Mouse (Mus musculus) hindbrain, embryonic 11.5 days (tissue): ENCODE data around the gene Rnf113a2. TPM values are rescaled to one million over a fixed set of nuclear protein-coding genes. Genes with fewer than 3 reads are reported as not detected.

Experiments used
- ATAC-seq: fragments of 200-750 bp; cut with Nextera tagmentation; 2 replicates; pipeline ENCODE4 v1.8.0; 2017; ENCODE audit warnings: mild to moderate bottlenecking, moderate TSS enrichment, moderate library complexity; ENCODE audit not compliant: low FRiP score
- DNase-seq: peaks from one replicate; pipeline ENCODE4 v3.0.0-alpha.2; 2015; ENCODE audit warnings: low spot score
- H3K27ac ChIP-seq: fragments of 300-500 bp; sonication (generic); 2 replicates; pipeline ENCODE4 v1.5.1; 2014; ENCODE audit warnings: mild to moderate bottlenecking, low read depth, low read length
- H3K27me3 ChIP-seq: fragments of 300-500 bp; sonication (generic); 2 replicates; pipeline ENCODE4 v1.6.1; 2014; ENCODE audit warnings: mild to moderate bottlenecking, low read length, moderate library complexity, mixed read lengths; ENCODE audit not compliant: control insufficient read depth, insufficient read depth
- H3K36me3 ChIP-seq: fragments of 300-500 bp; sonication (generic); 2 replicates; pipeline ENCODE4 v1.6.1; 2014; ENCODE audit warnings: mild to moderate bottlenecking, low read length, moderate library complexity, mixed read lengths; ENCODE audit not compliant: control insufficient read depth, insufficient read depth
- H3K4me1 ChIP-seq: fragments of 300-500 bp; sonication (generic); replicated peaks from 2 replicates; pipeline ENCODE4 v1.6.1; 2014; ENCODE audit warnings: low read length, mixed read lengths; ENCODE audit not compliant: control insufficient read depth, insufficient read depth
- H3K4me2 ChIP-seq: fragments of 300-500 bp; sonication (generic); replicated peaks from 2 replicates; pipeline ENCODE4 v1.6.1; 2014; ENCODE audit warnings: mild to moderate bottlenecking, low read depth, low read length
- H3K4me3 ChIP-seq: fragments of 300-500 bp; sonication (generic); 2 replicates; pipeline ENCODE4 v1.5.1; 2014; ENCODE audit warnings: low read depth, low read length
- H3K9ac ChIP-seq: fragments of 300-500 bp; sonication (generic); 2 replicates; pipeline ENCODE4 v1.6.1; 2014; ENCODE audit warnings: low read depth, low read length
- H3K9me3 ChIP-seq: fragments of 300-500 bp; sonication (generic); 2 replicates; pipeline ENCODE4 v1.6.1; 2016; ENCODE audit warnings: low read length; ENCODE audit not compliant: control insufficient read depth
- WGBS: fragments of 180-500 bp; shearing (Covaris S2); extraction: QIAGEN DNeasy Blood & Tissue Kit; methylation state at CpG from one replicate; pipeline ENCODE4 v1.1.7; 2014; 5-methylcytosine and 5-hydroxymethylcytosine counted together
- polyA plus RNA-seq: library from polyadenylated mRNA; unstranded; fragments of >200 nt; fragmentation: Nextera tagmentation; extraction: Ambion mirVana; gene quantifications from 2 replicates; pipeline ENCODE4 v1.2.1, GENCODE M21; 2014

Rnf113a2 gene
- 30.2 and 33.9 TPM in 2 replicates for polyA plus RNA-seq

DNA sequence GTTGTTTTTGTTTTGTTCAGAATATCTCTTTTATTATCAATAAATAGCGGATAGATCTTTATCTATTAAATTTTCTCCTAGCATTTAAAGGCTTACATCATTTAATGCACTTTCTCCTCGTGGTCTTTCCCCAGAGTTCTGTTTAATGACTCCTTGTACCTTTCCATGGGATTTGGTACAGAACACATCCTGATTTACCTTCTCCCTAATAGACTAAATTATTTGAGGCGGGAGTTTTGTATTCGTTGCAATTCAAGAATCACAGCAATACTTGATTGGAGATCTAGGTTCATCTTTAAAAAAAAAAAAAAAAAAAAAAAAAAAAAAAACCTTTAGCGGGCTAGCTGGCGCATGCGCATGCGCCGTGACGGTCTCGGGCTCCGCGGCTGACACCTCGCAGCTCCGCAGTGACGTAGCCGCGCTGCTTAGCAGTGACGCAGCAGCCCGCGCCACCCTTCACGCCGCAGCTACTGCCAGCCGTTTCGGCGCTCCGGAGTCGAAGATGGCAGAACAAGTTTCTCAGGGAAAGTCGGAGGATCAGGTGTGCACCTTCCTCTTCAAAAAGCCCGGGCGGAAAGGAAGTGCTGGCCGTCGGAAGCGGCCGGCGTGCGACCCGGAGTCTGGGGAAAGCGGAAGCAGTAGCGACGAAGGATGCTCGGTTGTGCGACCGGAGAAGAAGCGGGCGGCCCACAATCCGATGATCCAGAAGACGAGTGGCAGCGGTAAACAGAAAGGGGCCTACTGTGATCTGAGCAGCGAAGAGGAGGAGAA is at the start of gene Rnf113a2:
Gene Rnf113a2 (plus strand): TSS at position 363 of the 771 bp plus-strand sequence.
- ATAC-seq (peak; percentile 78), DNase-seq (peak; percentile 92)
- H3K27ac ChIP-seq = no peak within 1 kb of the TSS
- no peaks in the 10 kb centered on the region for H3K27me3 ChIP-seq
- H3K9me3 ChIP-seq = no peaks in the 10 kb centered on the region
- 3% methylated on average over 50 of the region's 50 CpGs for whole genome bisulfite sequencing
- H3K4me2 ChIP-seq = peak within 1 kb of the TSS; percentile 73
- peak within 1 kb of the TSS; percentile 46 for H3K4me3 ChIP-seq
- H3K9ac ChIP-seq = peak within 1 kb of the TSS; percentile 61
- no peaks in the 10 kb centered on the region for H3K36me3 ChIP-seq
- H3K4me1 ChIP-seq = no peaks in the 10 kb centered on the region

- ATAC-seq (no peak), DNase-seq (no peak)
- Histone ChIP-seq H3K36me3 (peaks cover 5% of the 10 kb centered on the region; the same call in 1 of the 2 replicates), H3K9ac (no peak overlapping the region), H3K27ac (no peak overlapping the region), H3K4me3 (no peak overlapping the region), H3K9me3 (no peaks in the 10 kb centered on the region), H3K4me2 (no peak overlapping the region), H3K27me3 (no peaks in the 10 kb centered on the region), H3K4me1 (no peaks in the 10 kb centered on the region)
- WGBS = 93% methylated on average over 5 of the region's 5 CpGs
Measured at GRCm38 (mm10) chr12:84371647-84372046, 45.3 kb upstream of the Rnf113a2 start.

- ATAC-seq (no peak), DNase-seq (no peak)
- no peak overlapping the region for H3K4me3 ChIP-seq
- H3K27me3 ChIP-seq = no peaks in the 10 kb centered on the region
- H3K36me3 ChIP-seq = peaks cover 5% of the 10 kb centered on the region; the same call in 1 of the 2 replicates
- H3K9ac ChIP-seq = no peak overlapping the region
- 92% methylated on average over 6 of the region's 6 CpGs for WGBS
- H3K4me2 ChIP-seq = no peak overlapping the region
- no peaks in the 10 kb centered on the region for H3K9me3 ChIP-seq
- no peak overlapping the region for H3K27ac ChIP-seq
- no peaks in the 10 kb centered on the region for H3K4me1 ChIP-seq
Measured at GRCm38 (mm10) chr12:84373831-84374481, 43.0 kb upstream of the Rnf113a2 start.

- H3K4me1 ChIP-seq = no peaks in the 10 kb centered on the region
- no peaks in the 10 kb centered on the region for H3K27me3 ChIP-seq
- 82% methylated on average over 4 of the region's 4 CpGs for WGBS
- H3K27ac ChIP-seq = no peak overlapping the region
- H3K9me3 ChIP-seq = no peaks in the 10 kb centered on the region
- H3K4me2 ChIP-seq = no peak overlapping the region
- DNase-seq (no peak), ATAC-seq (no peak)
- H3K36me3 ChIP-seq = no peaks in the 10 kb centered on the region
- H3K9ac ChIP-seq = no peak overlapping the region
- no peak overlapping the region for H3K4me3 ChIP-seq
Measured at GRCm38 (mm10) chr12:84382369-84382768, 34.6 kb upstream of the Rnf113a2 start.

GRCm38 (mm10) chr12:84384644-84385081 is 32.3 kb upstream of the Rnf113a2 start:
- DNase-seq (no peak), ATAC-seq (no peak)
- no peak overlapping the region for H3K27ac ChIP-seq
- no peak overlapping the region for H3K9ac ChIP-seq
- no peaks in the 10 kb centered on the region for H3K9me3 ChIP-seq
- no peaks in the 10 kb centered on the region for H3K4me1 ChIP-seq
- H3K36me3 ChIP-seq = no peaks in the 10 kb centered on the region
- 90% methylated on average over 5 of the region's 5 CpGs for WGBS
- no peak overlapping the region for H3K4me3 ChIP-seq
- H3K27me3 ChIP-seq = no peaks in the 10 kb centered on the region
- H3K4me2 ChIP-seq = no peak overlapping the region

GRCm38 (mm10) chr12:84385408-84385807 is 31.6 kb upstream of the Rnf113a2 start:
- no peaks in the 10 kb centered on the region for H3K4me1 ChIP-seq
- no peak overlapping the region for H3K4me2 ChIP-seq
- no peak overlapping the region for H3K27ac ChIP-seq
- 86% methylated on average over 4 of the region's 4 CpGs for WGBS
- no peaks in the 10 kb centered on the region for H3K36me3 ChIP-seq
- ATAC-seq (no peak), DNase-seq (no peak)
- no peaks in the 10 kb centered on the region for H3K9me3 ChIP-seq
- H3K4me3 ChIP-seq = no peak overlapping the region
- H3K9ac ChIP-seq = no peak overlapping the region
- no peaks in the 10 kb centered on the region for H3K27me3 ChIP-seq

GRCm38 (mm10) chr12:84388097-84388496 is 28.9 kb upstream of the Rnf113a2 start:
- no peaks in the 10 kb centered on the region for H3K36me3 ChIP-seq
- WGBS = 87% methylated on average over 8 of the region's 8 CpGs
- ATAC-seq = no peak

GRCm38 (mm10) chr12:84388774-84389400 is 28.1 kb upstream of the Rnf113a2 start:
- 75% methylated on average over 14 of the region's 14 CpGs for WGBS
- no peak overlapping the region for H3K4me2 ChIP-seq
- no peak for DNase-seq

More at GRCm38 (mm10) chr12:84388097-84388496, 28.9 kb upstream of the Rnf113a2 start:
- Histone ChIP-seq H3K4me3 (no peak overlapping the region), H3K4me2 (no peak overlapping the region), H3K27me3 (no peaks in the 10 kb centered on the region), H3K4me1 (no peaks in the 10 kb centered on the region), H3K9me3 (no peaks in the 10 kb centered on the region), H3K27ac (no peak overlapping the region), H3K9ac (no peak overlapping the region)
- no peak for DNase-seq

More at GRCm38 (mm10) chr12:84388774-84389400, 28.1 kb upstream of the Rnf113a2 start:
- Histone ChIP-seq H3K36me3 (no peaks in the 10 kb centered on the region), H3K9me3 (no peaks in the 10 kb centered on the region), H3K9ac (no peak overlapping the region), H3K4me3 (no peak overlapping the region), H3K27ac (no peak overlapping the region), H3K4me1 (no peaks in the 10 kb centered on the region), H3K27me3 (no peaks in the 10 kb centered on the region)
- ATAC-seq = no peak
